14 mouse cellular contexts compared by ENCODE assay signal in the genomic region with DNA sequence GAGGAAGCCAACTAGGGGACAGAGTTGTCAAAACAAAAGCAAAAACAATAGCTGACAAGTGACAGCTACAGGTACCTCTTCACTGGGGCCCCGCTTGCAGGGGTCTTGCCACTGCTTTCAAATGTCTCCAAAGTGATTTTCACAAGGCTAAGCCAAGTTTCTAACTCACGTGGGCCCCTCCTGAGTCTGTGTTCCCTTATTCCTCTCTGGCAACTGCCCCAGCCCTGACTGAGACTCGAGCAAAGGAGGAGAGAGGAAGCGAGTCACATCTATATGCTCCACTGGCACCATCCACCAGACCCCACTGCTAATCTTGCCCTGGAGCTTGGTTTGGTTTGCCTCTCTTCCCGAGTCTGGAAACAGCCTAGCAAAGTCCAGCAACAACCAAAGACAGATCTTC.
A peak's percentile ranks its signal among the peaks of the same experiment; 100 is the strongest.
DNase-seq lines count a peak whose midpoint lies in the region; ATAC-seq and TF ChIP-seq lines count a peak whose summit lies in the region.
"Had no signal": no experiment of that assay in that cellular context is flagged by ENCODE, and none has a peak within 500 bp of the region (broad histone marks: within the 10 kb centered on the region; RNA-seq: fewer than 3 reads in every experiment).

No protein-coding gene starts in this region.

- H3K27me3 ChIP-seq in heart, embryonic 11.5 days (ENCODE audit: control insufficient read depth, insufficient read depth, low read length) = no peaks in the 10 kb centered on the region
- H3K27me3 ChIP-seq in lung, postnatal 0 days (replicated peaks; ENCODE audit: insufficient read depth, low read length) = no peaks in the 10 kb centered on the region
- H3K27me3 ChIP-seq in neural tube, embryonic 14.5 days (ENCODE audit: control insufficient read depth, insufficient read depth, low read length) = no peaks in the 10 kb centered on the region
- H3K27me3 ChIP-seq: liver, embryonic 13.5 days; midbrain, embryonic 13.5 days had no signal

- 0 out of 2 replicates have a peak overlapping the region, but pooled peaks have one; percentile 22 for H3K9ac ChIP-seq in heart, embryonic 11.5 days (ENCODE audit: low read depth, low read length)
- no peak overlapping the region for H3K9ac ChIP-seq in lung, postnatal 0 days (replicated peaks; ENCODE audit: low read depth)
- no peak overlapping the region for H3K9ac ChIP-seq in neural tube, embryonic 14.5 days (replicated peaks; ENCODE audit: low read depth, low read length)
- H3K9ac ChIP-seq: forebrain, postnatal 0 days; liver, embryonic 13.5 days; midbrain, embryonic 13.5 days had no signal

- DNase-seq in heart, postnatal 14 days = no peak
- DNase-seq in lung, postnatal 0 days (ENCODE audit: low spot score) = no peak
- DNase-seq in lung, adult 2 months = no peak
- peak; percentile 74 for DNase-seq in adipocyte (ENCODE audit: low spot score)
- no peak for DNase-seq in retina, postnatal 1 day
- DNase-seq: forebrain, postnatal 0 days; kidney, adult 18-20 months; kidney, postnatal 25 days; liver, embryonic 13.5 days; thymus, adult 2 months had no signal

- H3K27ac ChIP-seq in heart, embryonic 11.5 days (ENCODE audit: low read depth, low read length) = no peak overlapping the region
- H3K27ac ChIP-seq in lung, postnatal 0 days (ENCODE audit: low read length) = peak overlapping the region; percentile 43; the same call in 1 of the 2 replicates
- H3K27ac ChIP-seq in neural tube, embryonic 14.5 days (ENCODE audit: low read depth, low read length) = peak overlapping the region; percentile 63; the same call in 1 of the 2 replicates
- H3K27ac ChIP-seq: liver, embryonic 13.5 days had no signal

- H3K4me1 ChIP-seq in heart, embryonic 11.5 days (ENCODE audit: control insufficient read depth, insufficient read depth, low read length) = peaks cover 37% of the 10 kb centered on the region
- H3K4me1 ChIP-seq in lung, postnatal 0 days (ENCODE audit: insufficient read depth, low read depth, low read length) = peaks cover 7% of the 10 kb centered on the region
- H3K4me1 ChIP-seq in lung, adult 2 months (ENCODE audit: control insufficient read depth, insufficient read depth, low read length) = peaks cover 2% of the 10 kb centered on the region; the same call in 1 of the 2 replicates
- H3K4me1 ChIP-seq in neural tube, embryonic 14.5 days (ENCODE audit: control insufficient read depth, insufficient read depth, low read length) = peaks cover 20% of the 10 kb centered on the region

- TF ChIP-seq CTCF in lung, postnatal 0 days (IDR thresholded peaks at IDR 0.05) = no peak
- no peak for TF ChIP-seq CTCF in lung, adult 2 months (IDR thresholded peaks at IDR 0.05; ENCODE audit: insufficient read depth, low read length)

- intact Hi-C loops in heart, postnatal 14 days (cut with DNase I) = no loop called here

- no peak for TF ChIP-seq POLR2A in lung, adult 2 months (IDR thresholded peaks at IDR 0.05; ENCODE audit: borderline replicate concordance, extremely low read depth, low read depth, low read length)

- no peak for ATAC-seq in heart, embryonic 11.5 days (replicated peaks; ENCODE audit: insufficient number of reproducible peaks, low FRiP score, low TSS enrichment)
- ATAC-seq in lung, postnatal 0 days = no peak
- ATAC-seq in neural tube, embryonic 14.5 days (ENCODE audit: low read depth) = no peak
- ATAC-seq: activated CD4-positive, CD25-positive, alpha-beta regulatory T cell, adult 4 months; forebrain, postnatal 0 days; midbrain, embryonic 13.5 days had no signal

- TF ChIP-seq EP300 in lung, postnatal 0 days (IDR thresholded peaks at IDR 0.05) = no peak

- no peaks in the 10 kb centered on the region for H3K9me3 ChIP-seq in heart, embryonic 11.5 days (replicated peaks; ENCODE audit: control insufficient read depth, low read length)
- H3K9me3 ChIP-seq in lung, postnatal 0 days (ENCODE audit: low read length) = no peaks in the 10 kb centered on the region
- H3K9me3 ChIP-seq in neural tube, embryonic 14.5 days (ENCODE audit: control insufficient read depth, low read length) = no peaks in the 10 kb centered on the region
- H3K9me3 ChIP-seq: liver, embryonic 13.5 days; midbrain, embryonic 13.5 days had no signal

- 56% methylated on average over 5 of the region's 5 CpGs for WGBS in heart, embryonic 11.5 days (ENCODE audit: insufficient replicate concordance)
- 57% methylated on average over 5 of the region's 5 CpGs for WGBS in lung, postnatal 0 days
- 69% methylated on average over 5 of the region's 5 CpGs for WGBS in lung, adult 2 months
- 82% methylated on average over 5 of the region's 5 CpGs for WGBS in neural tube, embryonic 14.5 days

- no peak overlapping the region for H3K4me2 ChIP-seq in heart, embryonic 11.5 days
- 0 out of 2 replicates have a peak overlapping the region, but pooled peaks have one; percentile 3 for H3K4me2 ChIP-seq in lung, postnatal 0 days (replicated peaks; ENCODE audit: low read depth, low read length)
- no peak overlapping the region for H3K4me2 ChIP-seq in neural tube, embryonic 14.5 days (ENCODE audit: low read depth, low read length)
- H3K4me2 ChIP-seq: liver, embryonic 13.5 days; midbrain, embryonic 13.5 days had no signal

- no peaks in the 10 kb centered on the region for H3K36me3 ChIP-seq in heart, embryonic 11.5 days (ENCODE audit: control insufficient read depth, insufficient read depth, low read length)
- no peaks in the 10 kb centered on the region for H3K36me3 ChIP-seq in lung, postnatal 0 days (ENCODE audit: insufficient read depth, low read length)
- no peaks in the 10 kb centered on the region for H3K36me3 ChIP-seq in neural tube, embryonic 14.5 days (ENCODE audit: control insufficient read depth, insufficient read depth, low read length)
- H3K36me3 ChIP-seq: liver, embryonic 13.5 days had no signal

- no peak overlapping the region for H3K4me3 ChIP-seq in heart, embryonic 11.5 days (ENCODE audit: low read depth, low read length)
- H3K4me3 ChIP-seq in lung, postnatal 0 days (ENCODE audit: low read depth, low read length) = no peak overlapping the region
- H3K4me3 ChIP-seq in lung, adult 2 months (replicated peaks; ENCODE audit: extremely low read depth, low read depth, low read length) = no peak overlapping the region
- no peak overlapping the region for H3K4me3 ChIP-seq in neural tube, embryonic 14.5 days (ENCODE audit: low read depth, low read length)
- H3K4me3 ChIP-seq: liver, embryonic 13.5 days; midbrain, embryonic 13.5 days had no signal
